Mouse (Mus musculus) liver, embryonic 14.5 days (tissue): ENCODE data around the gene Hao2. TPM values are rescaled to one million over a fixed set of nuclear protein-coding genes. Genes with fewer than 3 reads are reported as not detected.

Experiments
- ATAC-seq: fragments of 200-750 bp; cut with Nextera tagmentation; 2 replicates; pipeline ENCODE4 v1.8.0; 2017; ENCODE audit warnings: moderate number of reproducible peaks, mild to moderate bottlenecking, moderate library complexity; ENCODE audit not compliant: insufficient read depth
- DNase-seq, 3 experiments: peaks; one replicate each; pipeline ENCODE4 v3.0.0-alpha.2; 2012 to 2013; ENCODE audit warnings: low read depth in 3 of 3, low spot score in 3 of 3
- H3K27ac ChIP-seq: fragments of 300-500 bp; sonication (generic); 2 replicates; pipeline ENCODE4 v1.5.1; 2014; ENCODE audit warnings: moderate library complexity, mild to moderate bottlenecking, control low read depth, inconsistent platforms
- H3K27me3 ChIP-seq: fragments of 300-500 bp; sonication (generic); 2 replicates; pipeline ENCODE4 v1.6.1; 2014; ENCODE audit warnings: mild to moderate bottlenecking, low read length, moderate library complexity; ENCODE audit not compliant: control insufficient read depth, insufficient read depth
- H3K36me3 ChIP-seq: fragments of 300-500 bp; sonication (generic); replicated peaks from 2 replicates; pipeline ENCODE4 v1.6.1; 2014; ENCODE audit warnings: low read depth; ENCODE audit not compliant: control insufficient read depth, insufficient read depth
- H3K4me1 ChIP-seq, 2 experiments: fragments of 200-500 bp in 1 of 2; fragments of 300-500 bp in 1 of 2; sonication (generic) in 1 of 2; replicated peaks; 2 replicates each; pipeline ENCODE4 v1.6.1; 2012 to 2014; ENCODE audit warnings: antibody characterized with exemption in 1 of 2, inconsistent platforms in 1 of 2, low read length in 1 of 2; ENCODE audit not compliant: control insufficient read depth in 2 of 2, insufficient read depth in 2 of 2
- H3K4me2 ChIP-seq: fragments of 300-500 bp; sonication (generic); 2 replicates; pipeline ENCODE4 v1.6.1; 2014; ENCODE audit warnings: low read depth, mild to moderate bottlenecking, control low read depth, moderate library complexity
- H3K4me3 ChIP-seq, 2 experiments: fragments of 200-500 bp in 1 of 2; fragments of 300-500 bp in 1 of 2; sonication (generic) in 1 of 2; 2 replicates each; pipeline ENCODE4 v1.5.1; 2012 to 2014; ENCODE audit warnings: low read depth in 2 of 2, low read length in 2 of 2, mild to moderate bottlenecking in 2 of 2, control low read depth in 1 of 2, inconsistent platforms in 1 of 2, moderate library complexity in 1 of 2; ENCODE audit not compliant: insufficient read depth in 1 of 2
- H3K9ac ChIP-seq: fragments of 300-500 bp; sonication (generic); replicated peaks from 2 replicates; pipeline ENCODE4 v1.6.1; 2014; ENCODE audit warnings: mild to moderate bottlenecking, control low read depth, moderate library complexity
- H3K9me3 ChIP-seq: fragments of 300-500 bp; sonication (generic); 2 replicates; pipeline ENCODE4 v1.6.1; 2016; ENCODE audit warnings: low read length, mixed read lengths; ENCODE audit not compliant: control insufficient read depth
- CTCF ChIP-seq: IDR thresholded peaks from 2 replicates; pipeline ENCODE4 v1.5.1; 2016; ENCODE audit warnings: antibody characterized with exemption, low read depth, control low read depth
- EP300 ChIP-seq: IDR thresholded peaks from 2 replicates; pipeline ENCODE4 v1.6.1; 2016; ENCODE audit warnings: antibody characterized with exemption, low read depth
- WGBS: fragments of 180-500 bp; shearing (Covaris S2); extraction: QIAGEN DNeasy Blood & Tissue Kit; methylation state at CpG from one replicate; pipeline ENCODE4 v1.1.7; 2014; ENCODE audit not compliant: insufficient replicate concordance; 5-methylcytosine and 5-hydroxymethylcytosine counted together
- polyA plus RNA-seq, 2 experiments: library from polyadenylated mRNA; depleted of rRNA in 1 of 2; stranded (reverse) in 1 of 2; unstranded in 1 of 2; fragments of >200 nt; fragmentation: Nextera tagmentation in 1 of 2; extraction: Ambion mirVana in 1 of 2; gene quantifications; 2 replicates each; pipeline versions ENCODE4 v1.2.1 to v1.2.3; 2012 to 2014

Gene Hao2
- polyA plus RNA-seq, 2 experiments = 2.5 to 7.2 TPM

GRCm38 (mm10) chr3:98855160-98855559 lies 37.9 kb downstream of the Hao2 start:
- Histone ChIP-seq H3K36me3 (no peaks in the 10 kb centered on the region), H3K4me1 (peaks cover 25 to 60% of the 10 kb centered on the region in 2 experiments), H3K4me2 (peak overlapping the region; percentile 59), H3K9me3 (no peaks in the 10 kb centered on the region), H3K9ac (peak overlapping the region; percentile 63), H3K27me3 (no peaks in the 10 kb centered on the region), H3K4me3 (no peak overlapping the region), H3K27ac (peak overlapping the region; percentile 85)
- ATAC-seq = peak; percentile 93
- WGBS = 37% methylated on average over 3 of the region's 3 CpGs
- DNase-seq = peak; percentile 72 to 77 (median 74)
- TF ChIP-seq EP300 = peak; percentile 99
- 0 out of 2 replicates have a peak, but pooled peaks have one; percentile 7 for TF ChIP-seq CTCF

DNA sequence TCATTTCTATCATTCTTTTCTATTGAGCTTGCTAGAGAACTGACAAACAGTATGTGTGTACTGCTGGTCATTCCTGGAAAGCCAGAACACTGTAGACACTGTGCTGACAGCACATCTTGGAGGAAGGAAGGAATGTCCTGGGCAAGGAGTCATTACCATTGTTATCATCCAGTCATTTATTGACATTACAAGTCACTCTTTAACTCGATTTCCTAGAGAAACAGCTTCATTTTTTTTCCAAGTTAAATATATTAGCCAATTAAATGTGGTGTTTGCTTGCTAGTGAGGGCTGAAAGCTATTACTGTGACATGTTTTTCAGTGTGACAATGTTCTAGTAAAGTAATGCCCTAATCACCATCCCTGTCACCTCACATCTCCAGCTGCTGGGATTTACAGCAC lies 39.4 kb downstream of the Hao2 start:
- Histone ChIP-seq H3K36me3 (no peaks in the 10 kb centered on the region), H3K4me1 (peaks cover 33 to 58% of the 10 kb centered on the region in 2 experiments), H3K4me3 (no peak overlapping the region), H3K27me3 (no peaks in the 10 kb centered on the region), H3K9me3 (no peaks in the 10 kb centered on the region), H3K27ac (no peak overlapping the region), H3K4me2 (no peak overlapping the region), H3K9ac (no peak overlapping the region)
- no peak for ATAC-seq
- TF ChIP-seq CTCF (no peak), EP300 (no peak)
- 8% methylated on average over 1 of the region's 1 CpGs for WGBS
- DNase-seq = no peak

DNA sequence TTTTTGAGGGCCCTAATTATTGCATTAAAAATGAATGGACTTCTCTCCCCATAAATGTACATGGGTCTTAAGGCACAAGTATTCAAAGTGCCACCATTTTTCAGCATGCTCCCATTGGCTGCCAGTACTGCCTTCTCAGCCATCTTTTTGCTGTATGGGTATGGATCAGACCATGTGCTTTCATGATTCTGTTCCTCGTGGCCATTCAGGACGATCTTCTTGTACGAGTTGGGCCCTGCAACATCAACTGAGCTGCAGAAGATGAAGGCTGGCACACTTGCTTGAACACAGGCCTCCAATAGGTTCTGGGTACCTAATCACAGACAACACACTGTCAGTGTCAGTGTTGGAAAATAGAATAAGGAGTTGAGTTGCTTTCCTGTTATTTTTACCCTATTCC lies 40.0 kb downstream of the Hao2 start:
- H3K4me3 ChIP-seq = no peak overlapping the region
- H3K27ac ChIP-seq = no peak overlapping the region
- H3K9me3 ChIP-seq = no peaks in the 10 kb centered on the region
- TF ChIP-seq CTCF (no peak), EP300 (no peak)
- H3K27me3 ChIP-seq = no peaks in the 10 kb centered on the region
- H3K36me3 ChIP-seq = no peaks in the 10 kb centered on the region
- ATAC-seq (no peak), DNase-seq (no peak)
- H3K9ac ChIP-seq = no peak overlapping the region
- WGBS = 78% methylated on average over 3 of the region's 3 CpGs
- H3K4me2 ChIP-seq = no peak overlapping the region
- peaks cover 31 to 58% of the 10 kb centered on the region in 2 experiments for H3K4me1 ChIP-seq

DNA sequence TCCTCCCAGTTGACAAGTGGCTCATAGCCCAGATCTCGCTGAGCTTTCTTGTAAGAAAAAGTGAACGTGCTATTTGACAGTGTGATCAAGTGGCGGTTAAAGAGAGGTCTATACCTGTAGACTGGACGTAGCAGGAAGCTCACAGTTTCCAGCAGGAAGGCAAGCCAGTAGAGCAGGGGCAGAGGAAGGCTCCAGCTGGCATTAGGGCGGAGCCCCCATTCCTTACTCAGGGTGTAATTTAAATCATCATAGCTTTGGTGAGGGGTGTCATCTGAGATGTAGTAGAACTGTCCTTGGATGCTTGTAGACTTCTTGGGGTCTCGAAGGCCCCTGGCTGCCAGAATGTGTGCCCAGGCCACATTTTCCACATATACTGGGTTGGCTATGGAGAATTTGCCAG lies 40.4 kb downstream of the Hao2 start:
- Histone ChIP-seq H3K27me3 (no peaks in the 10 kb centered on the region), H3K4me3 (no peak overlapping the region), H3K9me3 (no peaks in the 10 kb centered on the region), H3K9ac (no peak overlapping the region), H3K4me1 (peaks cover 27 to 55% of the 10 kb centered on the region in 2 experiments), H3K27ac (no peak overlapping the region), H3K36me3 (no peaks in the 10 kb centered on the region), H3K4me2 (no peak overlapping the region)
- no peak for ATAC-seq
- TF ChIP-seq EP300 (no peak), CTCF (no peak)
- WGBS = 65% methylated on average over 6 of the region's 6 CpGs
- no peak for DNase-seq

- Histone ChIP-seq H3K9me3 (no peaks in the 10 kb centered on the region), H3K4me3 (no peak overlapping the region), H3K27me3 (no peaks in the 10 kb centered on the region), H3K9ac (no peak overlapping the region), H3K4me1 (peaks cover 25 to 48% of the 10 kb centered on the region in 2 experiments), H3K27ac (no peak overlapping the region), H3K36me3 (no peaks in the 10 kb centered on the region), H3K4me2 (no peak overlapping the region)
- 49% methylated on average over 2 of the region's 2 CpGs for WGBS
- ATAC-seq (no peak), DNase-seq (no peak)
- TF ChIP-seq CTCF = no peak
- TF ChIP-seq EP300 = no peak
Observed at GRCm38 (mm10) chr3:98851853-98852252, 41.2 kb downstream of the Hao2 start.
